Comparison of ENCODE assay signal across 8 mouse cellular contexts in the genomic region with DNA sequence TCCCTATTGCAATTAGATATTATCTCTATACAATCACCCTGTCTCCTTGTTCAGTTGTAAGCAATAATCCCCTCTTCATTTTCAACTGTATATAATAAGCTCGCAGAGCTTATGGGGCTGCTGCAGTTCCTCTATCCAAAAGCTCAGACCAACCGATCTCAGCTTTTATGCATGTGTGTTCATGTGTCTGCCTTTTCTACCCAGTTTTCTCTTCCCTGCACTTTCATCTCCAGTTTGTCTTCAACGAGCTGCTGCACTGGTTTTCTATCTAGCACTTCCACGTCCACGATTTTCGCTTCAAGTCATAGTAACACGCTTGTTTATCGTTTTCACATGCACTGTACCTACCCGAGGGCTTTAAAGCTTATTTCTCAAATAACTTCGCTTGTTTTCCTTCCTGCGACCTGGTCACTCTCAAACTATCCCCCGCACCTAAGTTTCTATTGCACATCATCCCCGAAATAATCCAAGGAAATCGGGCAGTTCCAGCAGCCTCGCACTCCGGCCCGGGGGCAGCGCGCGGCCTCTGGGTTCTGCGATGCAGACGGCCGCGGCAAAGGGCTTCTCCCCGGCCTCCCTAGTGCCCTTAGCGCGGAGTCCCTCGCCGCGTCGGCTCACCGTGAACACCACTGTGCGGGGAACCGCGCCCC. TPM values are rescaled to one million over a fixed set of nuclear protein-coding genes. Genes with fewer than 3 reads are reported as not detected.
A peak's percentile ranks its signal among the peaks of the same experiment; 100 is the strongest.
DNase-seq lines count a peak whose midpoint lies in the region; ATAC-seq and TF ChIP-seq lines count a peak whose summit lies in the region.

No protein-coding gene starts in this region.

- peaks cover 25% of the 10 kb centered on the region for H3K36me3 ChIP-seq in liver, adult 2 months (ENCODE audit: control insufficient read depth, insufficient read depth, low read length)
- H3K36me3 ChIP-seq in intestine, embryonic 16.5 days (ENCODE audit: control insufficient read depth, insufficient read depth, low read length): 0 out of 2 replicates have a peak, but pooled peaks cover 10% of the 10 kb centered on the region
- peaks cover 16% of the 10 kb centered on the region for H3K36me3 ChIP-seq in neural tube, embryonic 14.5 days (ENCODE audit: control insufficient read depth, insufficient read depth, low read length)

- H3K4me1 ChIP-seq in liver, adult 2 months (ENCODE audit: control insufficient read depth, insufficient read depth, low read length): peaks cover 24% of the 10 kb centered on the region
- H3K4me1 ChIP-seq in cortical plate, adult 2 months (ENCODE audit: control insufficient read depth, insufficient read depth, low read length): peaks cover 6% of the 10 kb centered on the region; the same call in 1 of the 2 replicates
- peaks cover 18% of the 10 kb centered on the region for H3K4me1 ChIP-seq in intestine, embryonic 16.5 days (ENCODE audit: control insufficient read depth, insufficient read depth, low read length)
- peaks cover 15% of the 10 kb centered on the region for H3K4me1 ChIP-seq in neural tube, embryonic 14.5 days (ENCODE audit: control insufficient read depth, insufficient read depth, low read length)

- intact Hi-C loops in gastrocnemius, postnatal 14 days (cut with DNase I; ENCODE audit: low total_unique reads): no loop called here

- TF ChIP-seq CTCF in liver, adult 2 months (IDR thresholded peaks at IDR 0.05; ENCODE audit: low read depth, low read length): no peak
- no peak for TF ChIP-seq CTCF in cortical plate, adult 2 months (IDR thresholded peaks at IDR 0.05; ENCODE audit: extremely low read depth, insufficient read depth, low read length)

- under 1% methylated on average over 35 of the region's 35 CpGs for WGBS in liver, adult 2 months
- 1% methylated on average over 35 of the region's 35 CpGs for WGBS in intestine, embryonic 16.5 days
- 2% methylated on average over 35 of the region's 35 CpGs for WGBS in neural tube, embryonic 14.5 days

- H3K9ac ChIP-seq in liver, adult 2 months (ENCODE audit: low read depth, low read length): peak overlapping the region; percentile 86
- H3K9ac ChIP-seq in intestine, embryonic 16.5 days (ENCODE audit: low read depth, low read length): peak overlapping the region; percentile 86
- H3K9ac ChIP-seq in neural tube, embryonic 14.5 days (replicated peaks; ENCODE audit: low read depth, low read length): peak overlapping the region; percentile 95

- H3K27me3 ChIP-seq in liver, adult 2 months (ENCODE audit: control insufficient read depth, insufficient read depth, low read length): no peaks in the 10 kb centered on the region
- H3K27me3 ChIP-seq in intestine, embryonic 16.5 days (replicated peaks; ENCODE audit: control insufficient read depth, insufficient read depth, low read length): no peaks in the 10 kb centered on the region
- no peaks in the 10 kb centered on the region for H3K27me3 ChIP-seq in neural tube, embryonic 14.5 days (ENCODE audit: control insufficient read depth, insufficient read depth, low read length)

- DNase-seq in liver, adult 2 months (ENCODE audit: extremely low read depth, low read depth, low spot score): no peak
- DNase-seq in liver: no peak
- no peak for DNase-seq in gastrocnemius, postnatal 14 days
- no peak for DNase-seq in left cerebral cortex, adult 11 months (ENCODE audit: low spot score)
- no peak for DNase-seq in layer of hippocampus, postnatal 25 days (ENCODE audit: extremely low spot score in 1 of 2, low spot score in 1 of 2)

- TF ChIP-seq POLR2A in liver, adult 2 months (IDR thresholded peaks at IDR 0.05; ENCODE audit: extremely low read depth, insufficient read depth, low read length): no peak
- TF ChIP-seq POLR2A in cortical plate, adult 2 months (IDR thresholded peaks at IDR 0.05; ENCODE audit: extremely low read depth, insufficient read depth, low read length): no peak

- H3K79me2 ChIP-seq in liver, adult 2 months (ENCODE audit: control insufficient read depth, insufficient read depth, low read length): peaks cover 22% of the 10 kb centered on the region

- ATAC-seq in intestine, embryonic 16.5 days: peak; percentile 2; the same call in 1 of the 2 replicates
- ATAC-seq in neural tube, embryonic 14.5 days (ENCODE audit: low read depth): peak; percentile 2; the same call in 1 of the 2 replicates

- peak overlapping the region; percentile 47; the same call in 1 of the 2 replicates for H3K27ac ChIP-seq in liver, adult 2 months (replicated peaks; ENCODE audit: insufficient read depth, low read depth, low read length)
- no peak overlapping the region for H3K27ac ChIP-seq in cortical plate, adult 2 months (ENCODE audit: insufficient read depth, low read length)
- H3K27ac ChIP-seq in intestine, embryonic 16.5 days (ENCODE audit: low read length): no peak overlapping the region
- peak overlapping the region; percentile 93 for H3K27ac ChIP-seq in neural tube, embryonic 14.5 days (ENCODE audit: low read depth, low read length)

- peak overlapping the region; percentile 71 for H3K4me2 ChIP-seq in intestine, embryonic 16.5 days (ENCODE audit: low read depth, low read length)
- H3K4me2 ChIP-seq in neural tube, embryonic 14.5 days (ENCODE audit: low read depth, low read length): peak overlapping the region; percentile 63

- no peaks in the 10 kb centered on the region for H3K9me3 ChIP-seq in intestine, embryonic 16.5 days (ENCODE audit: control insufficient read depth, low read length)
- no peaks in the 10 kb centered on the region for H3K9me3 ChIP-seq in neural tube, embryonic 14.5 days (ENCODE audit: control insufficient read depth, low read length)

- peak overlapping the region; percentile 82 for H3K4me3 ChIP-seq in liver, adult 2 months (ENCODE audit: insufficient read depth, low read depth, low read length)
- peak overlapping the region; percentile 54 for H3K4me3 ChIP-seq in cortical plate, adult 2 months (ENCODE audit: insufficient read depth, low read length)
- H3K4me3 ChIP-seq in intestine, embryonic 16.5 days (ENCODE audit: low read length): peak overlapping the region; percentile 91
- H3K4me3 ChIP-seq in neural tube, embryonic 14.5 days (ENCODE audit: low read depth, low read length): peak overlapping the region; percentile 83

RNA-seq across cellular contexts. Expression of gene Gdap2, which starts 0.4 kb away (rescaled TPM):
- total RNA-seq in liver, adult 2 months (2014; rRNA removed): 24.2 and 33.0 TPM in 2 replicates
- 21.1 and 21.9 TPM in 2 replicates for polyA plus RNA-seq in liver, adult 2 months (2012; rRNA removed)
- 31.6 and 37.8 TPM in 2 replicates for polyA plus RNA-seq in cortical plate, adult 2 months (2012; rRNA removed)
- polyA plus RNA-seq in intestine, embryonic 16.5 days (2015; fragmentation: Nextera tagmentation; extraction: Ambion mirVana): 38.2 and 43.2 TPM in 2 replicates
- polyA plus RNA-seq in neural tube, embryonic 14.5 days (2014; fragmentation: Nextera tagmentation; extraction: Ambion mirVana): 49.2 and 49.7 TPM in 2 replicates
- total RNA-seq in gastrocnemius, postnatal 14 days (2021): 1 to 10 TPM; 5.6 to 5.9 TPM
- total RNA-seq in layer of hippocampus, postnatal 25 days (2021): 10 to 100 TPM; 33.0 to 43.1 TPM

RNA-seq across cellular contexts. Expression of gene Wdr3, which starts 0.4 kb away (rescaled TPM):
- 10.4 and 12.4 TPM in 2 replicates for total RNA-seq in liver, adult 2 months (2014; rRNA removed)
- polyA plus RNA-seq in liver, adult 2 months (2012; rRNA removed): 5.6 and 7.3 TPM in 2 replicates
- 16.8 and 22.1 TPM in 2 replicates for polyA plus RNA-seq in cortical plate, adult 2 months (2012; rRNA removed)
- polyA plus RNA-seq in intestine, embryonic 16.5 days (2015; fragmentation: Nextera tagmentation; extraction: Ambion mirVana): 34.9 and 35.4 TPM in 2 replicates
- 31.0 and 39.7 TPM in 2 replicates for polyA plus RNA-seq in neural tube, embryonic 14.5 days (2014; fragmentation: Nextera tagmentation; extraction: Ambion mirVana)
- 10 to 100 TPM in 1 of 2 experiments, 1 to 10 TPM in 1; 9.2 to 12.2 TPM for total RNA-seq in gastrocnemius, postnatal 14 days (2021)
- 10 to 100 TPM; 22.8 to 25.0 TPM for total RNA-seq in layer of hippocampus, postnatal 25 days (2021)

Comparison
In these comparisons a context has a peak if more than half of its experiments do, and no peak if none do; other contexts are left out.
1. H3K27ac ChIP-seq: peak in liver, adult 2 months (single experiment) and neural tube, embryonic 14.5 days (single experiment); none in cortical plate, adult 2 months (single experiment) and intestine, embryonic 16.5 days (single experiment).
2. Peak in every context shown above with its lines, with median percentiles within 50 percentile points of each other: H3K4me3 ChIP-seq and H3K9ac ChIP-seq.